Mouse (Mus musculus) CD4-positive, CD25-positive, alpha-beta regulatory T cell, adult 2 months (primary cell): Measurements from ENCODE around the gene Cdk5r1.

Source experiments
- DNase-seq: peaks from one replicate; pipeline ENCODE4 v3.0.0-alpha.2; 2012; ENCODE audit warnings: low read depth, low spot score

Cdk5r1 gene

DNA sequence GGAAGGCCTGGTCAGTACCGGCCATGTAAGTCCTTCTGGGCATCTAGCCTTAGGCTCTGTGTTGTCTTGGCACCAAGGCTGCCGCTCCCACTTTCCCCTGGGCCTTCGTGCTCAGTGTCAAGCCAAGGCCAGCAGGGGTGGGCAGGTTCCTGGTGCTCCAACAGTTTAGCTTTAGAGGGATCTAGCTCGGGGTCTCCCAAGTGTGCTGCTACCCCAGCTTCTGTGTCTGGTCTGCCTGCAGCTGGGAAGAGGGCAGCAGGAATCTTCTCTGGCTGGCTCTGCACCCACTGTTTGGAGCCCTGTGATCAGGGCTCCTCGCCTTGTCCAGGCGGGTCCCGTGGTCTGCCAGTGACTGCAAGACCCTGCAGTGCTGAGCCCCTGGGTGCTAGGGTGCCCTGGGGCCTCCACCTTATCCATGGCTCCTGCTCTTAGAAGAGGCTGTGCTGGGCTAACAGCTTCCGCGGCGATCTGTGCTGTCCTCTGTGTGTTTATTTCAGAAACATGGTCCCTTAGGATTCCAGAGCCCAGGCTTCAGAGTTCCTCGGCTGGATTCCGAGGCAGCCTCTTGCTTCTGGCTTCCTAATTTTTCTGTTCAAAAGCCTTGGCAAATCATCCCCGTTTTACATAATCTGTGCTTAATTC is 4.7 kb downstream of the Cdk5r1 start:
- no peak for DNase-seq

DNA sequence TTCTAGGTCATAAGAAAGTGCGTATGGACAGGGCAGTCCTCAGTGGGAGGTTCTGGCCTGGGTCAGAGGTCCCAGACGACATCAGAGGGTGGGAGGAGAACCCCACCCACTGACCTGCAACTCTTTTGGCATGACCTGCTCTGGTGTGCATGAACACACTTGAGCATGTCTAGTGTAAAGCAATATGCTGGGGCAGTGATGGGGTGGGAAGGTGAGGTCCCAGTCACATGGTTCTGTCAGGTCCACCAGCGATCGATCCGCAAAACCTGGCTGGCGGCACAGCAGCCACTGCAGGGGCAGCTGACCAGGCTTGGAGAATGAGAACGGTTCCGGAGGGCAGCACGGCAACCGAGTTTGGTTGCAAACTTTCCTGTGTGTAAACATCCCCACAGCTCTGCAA is 5.5 kb downstream of the Cdk5r1 start:
- DNase-seq = no peak

DNA sequence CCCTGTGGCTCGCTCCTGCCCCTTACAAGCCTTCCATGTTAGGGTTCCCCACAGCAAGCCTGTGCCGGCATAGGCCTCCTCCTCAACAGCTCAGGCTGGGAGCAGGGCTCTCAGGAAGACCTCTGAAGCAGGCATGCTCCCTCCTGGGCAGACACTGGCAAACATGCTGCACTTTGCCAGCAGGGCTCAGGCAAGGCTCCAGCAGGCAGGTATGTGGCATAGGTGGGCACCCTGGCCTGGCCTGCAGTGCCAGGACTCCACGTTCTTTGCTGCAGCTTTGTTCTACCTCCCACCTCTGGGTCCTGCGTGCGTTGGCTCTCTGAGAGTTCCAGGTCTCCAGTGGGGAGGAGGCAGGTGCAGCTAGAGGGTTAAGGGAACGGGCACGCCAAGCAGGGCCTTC is 6.1 kb downstream of the Cdk5r1 start:
- no peak for DNase-seq

DNA sequence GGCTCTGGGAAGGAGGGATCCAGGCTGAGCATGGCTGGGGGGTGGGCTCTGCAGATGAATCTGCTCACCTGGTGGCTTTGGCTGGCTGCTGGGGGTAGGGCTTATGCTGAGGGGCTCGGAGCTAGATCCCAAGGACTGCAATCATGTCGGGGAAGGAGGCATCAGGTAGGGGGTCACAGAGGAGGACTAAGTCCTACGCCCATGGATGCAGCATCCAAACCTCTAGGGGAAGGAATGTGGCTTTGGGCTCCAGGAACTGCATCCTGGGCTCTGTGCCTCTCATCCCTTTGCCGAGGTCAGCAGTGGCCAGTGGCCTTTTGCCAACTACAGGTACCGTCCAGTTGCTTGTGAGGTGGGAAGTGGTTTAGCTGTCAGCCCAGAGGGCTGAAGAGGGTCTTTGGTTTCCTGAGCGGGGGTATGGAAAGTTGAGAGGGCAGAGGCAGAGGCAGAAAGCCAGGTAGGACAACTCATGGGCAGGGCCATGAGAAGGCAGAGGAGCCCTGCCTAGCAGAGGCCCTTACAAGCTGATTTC is 6.8 kb downstream of the Cdk5r1 start:
- DNase-seq = no peak

DNA sequence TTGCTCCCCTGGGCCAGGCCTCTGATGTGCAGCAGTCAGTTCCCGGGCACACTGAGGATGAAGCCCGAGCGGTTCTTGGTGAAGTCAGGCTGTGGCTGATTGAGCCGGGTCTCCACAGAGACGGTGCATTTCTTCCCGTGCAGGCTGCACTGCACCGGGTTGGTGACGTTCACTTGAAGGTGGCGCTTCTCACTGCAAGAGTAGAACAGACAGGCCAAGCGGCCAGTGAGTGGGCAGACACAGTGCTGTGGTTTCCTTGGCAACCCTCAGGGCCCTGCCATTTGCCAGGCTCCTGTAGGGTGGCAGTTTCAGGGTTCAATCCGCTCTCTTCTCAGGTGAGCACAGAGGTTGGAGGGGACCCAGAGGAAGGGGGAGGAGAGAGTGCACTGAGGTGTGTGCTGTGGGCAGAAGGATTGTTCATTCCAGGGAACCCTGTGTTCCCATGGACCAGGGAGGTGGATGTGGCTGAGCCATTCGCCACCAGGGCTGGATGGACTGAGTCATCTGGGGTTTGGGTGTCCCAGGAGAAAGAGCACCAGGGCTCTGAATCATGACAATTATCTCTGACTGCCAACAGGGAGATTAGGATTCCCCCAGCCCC is 7.5 kb downstream of the Cdk5r1 start:
- DNase-seq = no peak

DNA sequence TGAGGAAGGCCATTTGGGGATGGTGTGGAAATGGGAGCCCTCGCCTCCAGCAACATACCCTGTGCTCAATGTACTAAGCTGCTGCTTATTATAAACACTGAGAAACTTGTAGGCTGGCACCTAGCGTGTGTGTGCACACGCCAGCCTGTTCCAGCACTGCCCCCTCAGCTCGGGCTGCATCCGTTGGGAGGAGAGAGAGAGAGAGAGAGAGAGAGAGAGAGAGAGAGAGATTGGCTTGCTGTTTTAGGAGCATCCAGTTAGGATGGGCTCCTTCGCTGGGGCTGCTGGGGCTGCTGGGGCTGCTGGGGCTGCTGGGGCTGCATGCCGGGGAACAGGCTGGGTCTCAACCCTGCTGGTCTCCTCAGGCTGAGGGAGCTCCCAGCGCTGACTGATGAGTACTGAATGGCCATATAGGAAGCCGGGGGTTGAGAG is 8.3 kb downstream of the Cdk5r1 start:
- no peak for DNase-seq

DNA sequence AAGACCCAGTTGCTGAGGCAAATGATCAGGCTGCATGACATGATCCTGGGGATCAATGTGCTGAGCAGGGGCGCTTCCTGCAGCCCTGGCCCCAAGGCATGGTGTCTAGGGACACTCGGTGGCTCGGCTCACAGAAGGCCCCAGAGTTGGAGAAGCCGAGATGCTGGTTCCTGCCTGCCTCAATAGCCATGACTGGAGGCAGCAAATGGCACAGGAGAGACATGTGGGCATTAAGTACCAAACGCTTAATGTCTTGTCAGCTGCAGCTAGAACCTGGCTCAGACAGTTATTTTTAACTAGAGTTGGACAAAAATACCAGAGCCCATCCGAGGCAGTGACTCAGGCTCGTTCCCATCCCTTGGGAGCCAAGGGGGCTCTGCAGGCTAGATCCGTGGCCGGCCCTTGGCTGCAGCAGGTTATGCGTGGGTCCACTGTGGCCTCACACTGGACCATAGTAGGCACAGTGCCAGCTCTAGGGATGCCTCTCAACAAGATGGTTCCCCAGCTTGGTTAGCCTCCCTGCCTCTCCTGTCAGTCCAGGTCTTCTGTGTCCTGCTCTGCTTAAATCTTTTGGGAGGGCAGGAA is 8.9 kb downstream of the Cdk5r1 start:
- DNase-seq = no peak

DNA sequence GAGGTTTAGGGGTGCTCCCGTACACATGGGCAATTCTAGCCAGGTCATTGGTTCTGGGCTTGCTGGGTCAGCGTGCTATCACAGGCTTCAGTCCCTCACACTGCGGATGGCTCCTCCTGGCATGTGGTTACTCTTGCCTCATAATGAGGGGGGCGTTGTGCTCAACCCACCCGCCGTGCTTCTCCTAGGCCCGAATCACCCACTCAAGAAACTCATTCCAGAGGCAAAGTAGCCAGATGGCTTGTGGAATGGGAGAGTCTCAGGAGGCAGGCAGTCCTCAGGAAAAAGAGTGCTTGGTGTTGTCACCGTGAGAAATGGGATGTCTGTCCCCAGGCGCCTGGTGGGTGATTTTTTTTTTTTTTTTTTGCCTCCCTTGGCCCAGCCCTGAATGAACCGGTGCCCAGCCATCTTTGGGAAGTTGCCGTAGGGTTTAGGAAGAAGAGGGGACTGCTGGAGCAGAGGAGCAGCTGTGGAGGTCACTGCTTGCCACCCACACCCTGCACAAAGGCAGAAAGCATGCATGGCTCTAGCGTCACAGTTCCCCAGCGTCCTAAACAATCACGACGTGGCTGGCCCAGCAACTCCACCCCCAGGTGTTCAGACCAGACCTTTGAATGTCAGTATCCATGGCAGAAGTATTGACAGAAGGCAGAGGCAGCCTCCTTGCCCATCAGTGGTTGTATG is 11.2 kb downstream of the Cdk5r1 start:
- no peak for DNase-seq

DNA sequence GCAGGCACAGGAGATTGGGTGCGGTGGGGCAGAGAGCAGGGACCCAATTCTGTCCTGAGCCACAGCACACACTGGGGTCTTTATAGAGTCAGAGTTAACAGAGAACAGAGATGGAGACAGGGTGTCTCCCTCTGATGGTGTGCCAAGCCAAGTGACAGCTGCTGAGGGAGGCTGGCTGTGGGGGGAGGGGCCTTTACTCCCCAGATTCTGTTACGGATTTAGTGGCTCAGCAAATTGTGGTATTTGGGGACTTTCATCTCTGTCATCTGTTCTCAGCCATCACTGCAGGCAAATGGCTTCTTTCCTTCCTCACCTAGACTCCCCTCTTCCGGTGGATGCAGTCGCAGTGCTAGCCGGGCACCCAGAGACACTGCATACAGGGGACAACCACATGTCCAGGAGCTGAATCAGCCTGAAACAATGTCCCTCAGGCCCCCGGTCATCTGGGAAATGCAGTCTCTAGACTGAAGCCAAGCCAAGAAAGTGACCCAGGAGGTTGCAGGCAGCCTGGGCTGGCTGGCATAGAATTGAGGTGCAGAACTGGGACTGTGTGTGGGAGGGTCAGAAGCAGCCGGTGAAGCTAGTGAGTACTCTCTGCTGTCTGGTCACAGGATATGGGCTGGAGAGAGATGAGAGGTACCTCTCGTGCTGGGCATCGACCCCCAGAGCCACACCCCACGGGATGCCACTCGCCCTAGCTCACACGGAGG is 12.5 kb downstream of the Cdk5r1 start:
- peak; percentile 47 for DNase-seq

DNA sequence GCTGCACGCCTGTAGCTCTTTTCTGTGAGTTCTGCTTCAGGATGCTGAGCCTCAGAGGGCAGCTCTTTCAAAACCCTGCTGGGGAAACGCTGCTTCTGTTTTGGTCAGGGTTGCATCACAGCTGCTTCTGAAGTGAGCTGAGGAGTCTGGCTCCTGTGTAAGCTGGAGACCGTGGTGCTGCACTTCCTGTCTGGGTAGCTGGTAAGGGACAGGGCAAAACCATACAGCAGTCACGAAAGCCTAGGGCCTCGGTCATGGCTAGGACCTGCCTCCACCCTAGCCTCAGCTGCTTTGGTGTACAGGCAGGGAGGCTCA is 13.0 kb downstream of the Cdk5r1 start:
- peak; percentile 46 for DNase-seq

DNA sequence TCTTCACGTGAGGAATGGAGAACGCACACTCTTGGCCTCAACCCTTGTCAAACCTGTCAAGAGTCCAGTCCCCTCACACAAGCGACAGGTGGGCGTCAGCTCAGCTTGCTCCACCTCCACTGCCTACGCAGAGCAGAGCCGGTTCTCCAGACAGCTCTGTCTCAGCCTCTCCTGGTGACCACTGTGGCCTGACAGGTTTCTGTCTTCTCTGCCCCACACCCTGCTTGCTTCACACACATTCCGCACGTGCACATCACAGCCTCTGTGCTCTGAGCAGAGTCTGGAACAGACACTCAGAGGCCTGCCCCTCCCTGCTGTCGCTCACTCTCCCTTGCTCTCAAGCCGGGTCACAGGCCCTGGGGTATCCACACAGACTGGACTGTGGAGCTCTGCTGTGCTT is 14.0 kb downstream of the Cdk5r1 start:
- DNase-seq = no peak

DNA sequence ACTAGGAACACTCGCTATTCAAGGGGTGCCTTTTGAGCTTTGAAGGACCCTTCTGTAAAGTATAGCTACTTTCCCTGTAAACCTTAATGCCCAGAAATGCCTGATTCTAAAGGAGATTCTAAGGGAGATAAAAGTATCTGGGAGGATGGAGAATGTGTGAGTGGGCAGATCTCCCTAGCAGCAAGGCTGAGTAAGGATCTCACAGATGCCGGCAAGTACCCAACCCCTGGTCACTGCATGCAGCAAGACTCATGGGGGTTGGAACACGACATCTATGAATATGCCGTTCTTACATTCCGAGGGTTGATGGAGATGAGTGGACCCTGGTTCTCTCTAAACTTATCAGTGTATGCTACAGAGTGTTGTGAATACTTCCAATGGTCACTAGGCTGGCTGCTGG is 16.4 kb downstream of the Cdk5r1 start:
- DNase-seq = no peak

DNA sequence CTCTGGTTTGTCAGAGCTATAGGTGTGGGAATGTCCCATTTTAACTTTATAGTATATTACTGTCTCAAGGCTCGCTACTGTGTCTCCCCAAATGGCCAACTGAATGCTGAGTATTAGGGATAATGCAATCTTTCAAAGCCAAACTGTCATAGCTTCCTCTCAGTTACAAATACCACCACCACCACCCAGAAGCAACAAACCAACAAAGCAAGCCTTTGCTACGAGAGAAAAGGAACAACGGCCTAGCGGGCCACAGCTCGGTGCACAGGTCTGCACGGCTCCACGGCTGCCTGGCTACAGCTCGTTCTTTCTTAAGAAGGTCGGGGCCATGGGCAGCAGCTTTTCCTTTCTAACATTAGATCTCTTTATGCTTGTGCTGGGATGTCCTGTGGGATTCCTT is 18.0 kb downstream of the Cdk5r1 start:
- DNase-seq = no peak

DNA sequence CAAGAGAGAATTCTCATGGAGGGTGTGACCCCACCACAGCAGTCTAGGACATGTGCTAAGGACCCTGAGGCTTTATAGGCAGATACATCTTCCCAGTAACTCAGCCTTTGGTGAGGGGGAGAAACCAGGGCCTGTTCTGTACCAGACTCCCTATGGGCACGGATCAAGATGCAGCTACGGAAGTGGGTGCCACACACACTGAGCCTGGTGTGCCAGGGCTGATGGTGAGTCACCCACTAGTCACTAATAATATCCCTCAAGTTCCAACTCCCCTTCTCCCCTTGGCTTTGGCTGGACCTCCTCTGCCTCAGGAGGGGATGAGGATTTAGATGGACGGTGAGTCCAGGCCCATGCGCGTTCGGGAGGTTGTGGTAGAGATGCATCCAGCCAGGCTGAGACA is 19.1 kb downstream of the Cdk5r1 start:
- no peak for DNase-seq

DNA sequence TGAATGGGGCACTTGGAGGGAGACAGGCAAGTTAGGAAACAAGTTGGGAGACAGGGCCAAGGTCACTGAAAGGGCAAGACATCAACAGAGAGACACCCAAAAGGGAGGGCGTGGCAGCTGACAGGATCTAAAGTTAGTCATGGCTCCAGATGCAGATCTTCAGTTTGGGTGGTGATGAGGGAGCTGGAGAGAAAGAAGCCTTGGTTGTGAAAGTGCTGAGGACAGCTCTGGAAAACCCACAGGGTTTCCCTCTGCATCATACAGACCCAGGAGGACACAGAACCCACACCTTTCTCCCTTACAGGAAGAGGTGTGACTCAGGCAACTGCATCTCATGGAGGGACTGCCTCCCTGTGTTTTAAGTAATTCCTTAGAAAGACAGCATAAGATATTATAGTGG is 19.8 kb downstream of the Cdk5r1 start:
- no peak for DNase-seq

DNA sequence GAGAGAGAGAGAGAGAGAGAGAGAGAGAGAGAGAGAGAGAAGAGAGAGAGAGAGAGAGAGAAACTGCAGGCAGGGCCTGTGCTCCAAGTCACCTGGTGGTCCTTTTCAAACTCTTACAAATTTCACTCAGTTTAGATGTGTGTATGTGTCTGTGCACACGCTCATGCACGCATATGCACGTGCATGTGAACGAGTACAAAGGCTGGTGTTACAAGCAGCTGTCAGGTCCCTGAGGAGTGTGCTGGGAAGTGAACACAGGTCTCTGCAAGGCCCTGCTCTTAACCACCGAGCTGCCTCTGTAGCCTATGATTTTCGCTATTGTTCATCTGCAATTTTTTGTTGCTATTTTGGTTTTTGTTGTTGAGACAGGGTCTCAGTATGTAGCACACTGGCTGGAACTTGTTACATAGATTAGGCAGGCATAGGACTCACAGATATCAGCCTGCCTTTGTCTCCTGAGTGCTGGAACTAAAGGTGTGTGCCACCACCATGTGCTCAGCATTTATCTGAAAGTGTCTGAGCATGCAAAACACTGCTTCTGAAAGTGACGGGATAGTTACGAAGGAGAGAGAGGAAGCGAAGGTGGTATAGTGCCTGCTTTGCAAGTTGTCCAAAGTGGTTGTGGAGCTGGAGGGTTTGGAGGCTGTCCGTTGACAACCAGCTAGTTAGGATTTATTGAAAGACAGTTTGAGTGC is 20.5 kb downstream of the Cdk5r1 start:
- DNase-seq = no peak

DNA sequence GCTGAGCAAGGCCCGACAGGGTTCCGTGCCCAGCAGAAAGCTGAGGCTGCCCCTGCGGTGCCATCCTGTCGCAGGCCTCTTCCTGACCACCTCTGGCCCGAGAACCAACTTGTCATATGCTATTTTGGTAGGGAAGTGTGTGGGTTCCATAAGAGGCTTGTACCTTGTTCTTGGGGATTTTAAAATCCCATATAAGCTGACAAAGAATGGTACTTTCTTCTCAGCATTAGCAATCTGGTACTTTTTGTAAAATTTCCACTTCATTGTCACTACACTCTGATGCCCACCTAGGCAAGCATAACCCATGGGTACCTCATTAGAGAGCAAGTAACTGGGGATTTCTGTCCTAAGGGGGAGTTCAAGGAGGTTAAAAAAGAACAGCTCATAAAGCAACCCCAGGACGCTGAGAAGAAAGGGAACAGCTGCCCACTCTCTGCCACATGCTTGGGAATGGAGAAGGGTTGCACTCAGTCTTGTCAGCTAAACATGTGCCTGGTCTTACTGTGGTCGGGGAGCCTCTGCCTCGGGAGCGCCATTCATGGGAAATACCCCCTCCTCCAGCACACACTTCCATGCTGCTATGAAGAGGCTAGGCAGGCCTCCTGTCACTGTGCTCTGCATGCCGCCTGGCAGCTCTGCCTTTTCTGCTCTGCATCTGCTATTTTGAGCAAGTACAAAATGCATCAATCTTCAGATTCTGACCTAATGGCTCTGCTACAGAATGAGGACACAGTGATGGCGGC is 21.7 kb downstream of the Cdk5r1 start:
- no peak for DNase-seq

DNA sequence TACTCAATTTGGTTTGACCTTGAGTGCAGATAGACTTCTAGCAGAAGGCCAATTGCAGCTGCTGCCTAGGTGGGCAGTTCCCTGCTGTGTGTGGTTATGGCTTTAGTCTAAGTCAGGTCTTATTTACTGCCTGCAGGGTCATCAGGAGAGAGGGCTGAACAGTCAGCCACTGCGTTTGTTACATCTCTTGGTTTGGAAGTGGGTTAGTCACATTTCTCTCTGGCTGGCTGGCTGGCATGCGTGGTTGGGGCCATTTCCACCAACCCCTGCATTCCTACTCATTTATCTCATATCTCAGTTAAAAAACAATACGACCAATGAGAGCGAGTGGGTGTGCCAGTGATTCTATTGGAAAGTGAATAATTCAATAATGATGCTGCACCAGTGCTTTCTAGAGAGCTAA is 22.7 kb downstream of the Cdk5r1 start:
- DNase-seq = no peak

DNA sequence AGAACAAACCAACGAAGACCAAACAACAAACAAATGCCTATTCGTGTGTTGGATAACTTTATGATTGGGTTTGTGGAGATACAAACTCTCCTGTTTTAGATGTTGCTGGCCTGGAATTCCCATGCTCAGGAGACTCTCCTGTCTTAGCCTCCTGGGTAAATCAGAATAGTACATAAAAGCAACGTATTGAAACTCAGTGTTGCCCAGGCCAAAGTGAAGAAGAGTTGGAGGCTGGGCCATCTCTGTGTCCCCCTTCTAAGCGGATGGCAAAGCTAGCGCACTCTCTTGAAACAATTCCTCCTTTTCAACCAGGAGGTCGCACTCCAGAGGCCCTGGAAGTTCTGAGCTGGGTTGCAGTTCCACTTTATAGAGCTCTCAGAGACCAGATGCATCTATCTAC is 26.5 kb downstream of the Cdk5r1 start:
- no peak for DNase-seq

DNA sequence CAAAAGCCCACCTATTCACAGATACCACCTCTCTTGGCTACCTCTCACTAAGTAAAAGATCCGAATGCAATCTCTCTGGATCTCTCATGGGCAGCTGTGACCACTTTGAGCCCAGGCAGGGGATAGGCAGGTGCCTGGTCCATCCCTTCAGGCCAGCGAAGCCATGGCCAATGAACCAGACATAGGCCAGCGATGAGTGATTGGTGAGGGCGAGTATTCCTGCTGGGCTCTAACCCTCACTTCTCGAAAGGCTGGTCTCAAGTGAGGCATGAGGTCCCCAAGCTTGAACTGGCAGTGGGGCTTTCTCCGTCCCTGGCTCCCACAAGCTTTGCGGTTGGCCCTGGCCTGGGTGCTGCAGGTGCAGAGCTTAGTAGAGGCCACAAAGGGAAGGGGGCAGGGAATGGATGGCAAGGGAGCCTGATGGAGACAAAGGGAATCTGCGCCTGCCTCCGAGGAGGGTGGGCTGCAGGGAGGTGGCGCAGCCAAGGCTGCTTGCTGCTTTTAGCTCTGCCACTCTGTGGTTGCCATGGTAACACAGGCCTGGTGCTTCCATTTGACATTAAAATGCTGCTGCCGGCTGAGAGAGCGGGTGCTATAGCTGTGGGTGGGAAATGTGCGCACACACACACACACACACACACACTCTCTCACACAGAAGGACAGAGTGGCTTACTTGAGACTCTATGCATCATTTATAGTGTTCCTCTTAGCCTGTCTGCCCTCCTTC is 27.1 kb downstream of the Cdk5r1 start:
- DNase-seq = peak; percentile 76
